Mouse (Mus musculus): ENCODE measurements around the gene Defa35. TPM values are rescaled to one million over a fixed set of nuclear protein-coding genes. Genes with fewer than 3 reads are reported as not detected.
"Not testable (repeated sequence)": the region's sequence is repeated elsewhere in the genome, so short reads cannot be mapped to it uniquely, and the experiment has no call there.

The Defa35 gene
- not detected for total RNA-seq (2021)
- long read RNA-seq, experiment 1 = 0 reads
- long read RNA-seq, experiment 2 = 0 reads

DNA sequence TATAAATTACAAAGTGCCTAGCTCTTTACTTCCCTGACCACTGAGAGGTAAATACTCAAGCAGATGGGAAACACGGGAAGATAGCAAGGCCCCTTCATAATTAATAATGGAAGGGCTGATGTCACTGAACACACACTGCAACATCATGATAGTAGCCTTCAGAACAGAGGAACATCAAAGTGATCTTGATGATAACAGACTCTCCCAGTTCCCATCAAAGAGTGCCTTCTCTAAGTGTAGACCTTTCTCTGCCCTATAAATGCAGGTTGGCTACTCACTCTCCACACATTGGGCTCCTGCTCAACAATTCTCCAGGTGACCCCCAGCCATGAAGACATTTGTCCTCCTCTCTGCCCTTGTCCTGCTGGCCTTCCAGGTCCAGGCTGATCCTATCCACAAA is at the start of gene Defa35:
Defa35 (plus strand) TSS at position 301 of the 400 bp plus-strand sequence.
- intact Hi-C loops (cut with DNase I); H3K4me3 ChIP-seq; DNase-seq (ENCODE audit: extremely low spot score in 1 of 2, low spot score in 2 of 2); H3K27ac ChIP-seq: not testable (repeated sequence)

DNA sequence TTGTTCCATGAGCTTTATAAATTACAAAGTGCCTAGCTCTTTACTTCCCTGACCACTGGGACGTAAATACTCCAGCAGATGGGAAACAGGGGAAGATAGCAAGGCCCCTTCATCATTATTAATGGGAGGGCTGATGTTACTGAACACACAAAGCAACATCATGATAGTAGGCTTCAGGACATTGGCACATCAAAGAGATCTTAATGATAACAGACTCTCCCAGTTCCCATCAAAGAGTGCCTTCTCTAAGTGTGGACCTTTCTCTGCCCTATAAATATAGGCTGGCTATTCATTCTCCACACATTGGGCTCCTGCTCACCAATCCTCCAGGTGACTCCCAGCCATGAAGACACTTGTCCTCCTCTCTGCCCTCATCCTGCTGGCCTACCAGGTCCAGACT is 39.6 kb upstream of the Defa35 start, which contains the start of gene Defa21:
Defa21 (plus strand) TSS at position 301 of the 400 bp plus-strand sequence.
- DNase-seq (ENCODE audit: extremely low spot score in 1 of 2, low spot score in 2 of 2); intact Hi-C loops (cut with DNase I); H3K4me3 ChIP-seq; H3K27ac ChIP-seq: not testable (repeated sequence)

DNA sequence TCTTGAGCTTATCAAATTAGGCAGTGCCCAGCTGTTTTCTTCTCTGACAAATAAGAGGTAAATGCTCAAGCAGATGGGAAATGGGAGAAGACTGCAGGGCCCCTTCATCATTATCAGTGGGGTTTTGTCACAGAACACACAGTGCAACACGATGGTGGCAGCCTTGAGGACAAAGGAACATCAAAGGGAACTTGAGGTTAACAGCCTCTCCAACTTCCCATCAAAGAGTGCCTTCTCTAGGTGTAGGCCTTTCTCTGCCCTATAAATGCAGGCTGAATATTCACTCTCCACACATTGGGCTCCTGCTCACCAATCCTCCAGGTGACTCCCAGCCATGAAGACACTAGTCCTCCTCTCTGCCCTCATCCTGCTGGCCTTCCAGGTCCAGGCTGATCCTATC is 10.1 kb upstream of the Defa35 start, which contains the start of gene Defa23:
Defa23 (plus strand) TSS at position 301 of the 400 bp plus-strand sequence.
- DNase-seq (ENCODE audit: extremely low spot score in 1 of 2, low spot score in 2 of 2); H3K4me3 ChIP-seq; H3K27ac ChIP-seq; intact Hi-C loops (cut with DNase I): not testable (repeated sequence)

DNA sequence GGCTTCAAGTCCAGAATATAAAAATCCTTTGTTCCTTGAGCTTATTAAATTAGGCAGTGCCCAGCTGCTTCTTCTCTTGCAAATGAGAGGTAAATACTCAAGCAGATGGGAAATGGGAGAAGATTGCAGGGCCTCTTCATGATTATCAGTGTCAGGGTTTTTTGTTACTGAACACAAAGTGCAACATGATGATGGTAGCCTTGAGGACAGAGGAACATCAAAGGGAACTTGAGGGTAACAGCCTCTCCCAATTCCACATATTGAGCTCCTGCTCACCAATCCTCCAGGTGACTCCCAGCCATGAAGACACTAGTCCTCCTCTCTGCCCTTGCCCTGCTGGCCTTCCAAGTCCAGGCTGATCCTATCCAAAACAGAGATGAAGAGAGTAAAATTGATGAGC is 19.3 kb downstream of the Defa35 start, which contains the start of gene Defa25:
Defa25 (plus strand) TSS at position 301 of the 400 bp plus-strand sequence.
- DNase-seq (ENCODE audit: extremely low spot score in 1 of 2, low spot score in 2 of 2); intact Hi-C loops (cut with DNase I); H3K4me3 ChIP-seq; H3K27ac ChIP-seq: not testable (repeated sequence)

DNA sequence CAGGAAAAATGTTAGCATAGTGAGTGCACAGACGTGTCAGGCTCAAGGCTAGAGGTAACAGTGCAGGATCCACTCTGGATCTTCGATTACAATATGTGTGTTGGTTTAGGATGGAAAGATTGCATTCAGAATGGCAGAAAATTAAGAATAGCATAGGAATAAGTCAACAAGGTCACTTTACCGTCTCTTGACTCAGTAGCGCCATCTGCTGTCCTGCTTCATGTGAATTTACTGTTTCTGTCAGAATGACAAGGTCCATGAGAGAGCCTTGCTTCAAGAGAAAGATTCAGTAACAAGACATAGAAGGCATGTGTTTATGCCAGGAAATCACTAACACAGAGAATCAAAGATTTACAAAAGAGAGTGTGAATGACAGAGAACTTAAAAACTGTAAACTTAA is 28.3 kb downstream of the Defa35 start:
- H3K4me3 ChIP-seq = no peak overlapping the region
- no peak for DNase-seq (ENCODE audit: extremely low spot score in 1 of 2, low spot score in 2 of 2)
- intact Hi-C loops (cut with DNase I) = no loop called here
- H3K27ac ChIP-seq = no peak overlapping the region
- no peak for TF ChIP-seq CTCF (IDR thresholded peaks at IDR 0.05)

DNA sequence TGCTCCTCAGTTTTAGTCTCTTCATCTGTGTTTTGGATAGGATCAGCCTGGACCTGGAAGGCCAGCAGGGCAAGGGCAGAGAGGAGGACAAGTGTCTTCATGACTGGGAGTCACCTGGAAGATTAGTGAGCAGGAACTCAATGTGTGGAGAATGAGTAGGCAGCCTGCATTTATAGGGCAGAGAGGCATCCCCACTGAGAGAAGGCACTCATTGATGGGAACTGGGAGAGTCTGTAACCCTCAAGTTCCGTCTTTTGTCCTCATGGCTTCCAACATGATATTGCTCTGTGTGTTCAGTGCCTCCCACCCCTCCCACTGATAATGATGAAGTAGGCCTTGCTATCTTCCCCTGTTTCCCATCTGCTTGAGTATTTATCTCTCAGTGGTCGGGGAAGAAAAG is 31.1 kb downstream of the Defa35 start, which contains the start of gene Gm14851:
Gm14851 (minus strand) TSS at position 101 of the 400 bp plus-strand sequence.
- DNase-seq (ENCODE audit: extremely low spot score in 1 of 2, low spot score in 2 of 2); H3K4me3 ChIP-seq; H3K27ac ChIP-seq; intact Hi-C loops (cut with DNase I): not testable (repeated sequence)

Other genes with a start within 250 kb of the Defa35 start
- gene Defb33, start 172.4 kb upstream of the Defa35 start, total RNA-seq (2021) = not detected
- not detected for gene Gm15056, start 162.4 kb upstream of the Defa35 start, total RNA-seq (2021)
- not detected for gene Gm6040, start 143.0 kb upstream of the Defa35 start, total RNA-seq (2021)
- gene AY761185, start 120.3 kb upstream of the Defa35 start, total RNA-seq (2021) = not detected
- gene Defa21, start 39.5 kb upstream of the Defa35 start, total RNA-seq (2021) = not detected
- not detected for gene Defa23, start 10.0 kb upstream of the Defa35 start, total RNA-seq (2021)
- not detected for gene Defa25, start 19.4 kb downstream of the Defa35 start, total RNA-seq (2021)
- gene Gm14851, start 31.0 kb downstream of the Defa35 start, total RNA-seq (2021) = not detected
- gene Defa30, start 69.6 kb downstream of the Defa35 start, total RNA-seq (2021) = not detected
- gene Defa22, start 97.2 kb downstream of the Defa35 start, total RNA-seq (2021) = not detected
- not detected for gene Defa31, start 126.6 kb downstream of the Defa35 start, total RNA-seq (2021)
- gene Gm15293, start 136.5 kb downstream of the Defa35 start, total RNA-seq (2021) = not detected
- not detected for gene Gm15292, start 184.7 kb downstream of the Defa35 start, total RNA-seq (2021)